Mouse (Mus musculus): Measurements from ENCODE around the gene Msantd3. TPM values are rescaled to one million over a fixed set of nuclear protein-coding genes. Genes with fewer than 3 reads are reported as not detected.

Msantd3 gene
- total RNA-seq, 2 experiments from 2014 or later: 14.6 to 16.3 TPM

- DNase-seq: no peak
- intact Hi-C loops (cut with DNase I): no loop called here
Measured at GRCm38 (mm10) chr4:48549661-48550060, 9.9 kb downstream of the Msantd3 start.

- intact Hi-C loops (cut with DNase I): no loop called here
- no peak for DNase-seq
Measured at GRCm38 (mm10) chr4:48552486-48553064, 12.8 kb downstream of the Msantd3 start.

- DNase-seq: no peak
- intact Hi-C loops (cut with DNase I): no loop called here
Measured at GRCm38 (mm10) chr4:48554132-48554531, 14.4 kb downstream of the Msantd3 start.

GRCm38 (mm10) chr4:48555729-48556128, 16.0 kb downstream of the Msantd3 start:
- DNase-seq: peak in 1 of 2 experiments; percentile 16
- intact Hi-C loops (cut with DNase I): no loop called here

- intact Hi-C loops (cut with DNase I): no loop called here
- DNase-seq: no peak
Measured at GRCm38 (mm10) chr4:48559652-48560051, 19.9 kb downstream of the Msantd3 start.

- intact Hi-C loops (cut with DNase I): no loop called here
- no peak for DNase-seq
Measured at GRCm38 (mm10) chr4:48561824-48562223, 22.1 kb downstream of the Msantd3 start.

GRCm38 (mm10) chr4:48564962-48565361, 25.2 kb downstream of the Msantd3 start:
- intact Hi-C loops (cut with DNase I): no loop called here
- DNase-seq: no peak

GRCm38 (mm10) chr4:48576361-48576760, 36.6 kb downstream of the Msantd3 start:
- DNase-seq: no peak
- intact Hi-C loops (cut with DNase I): no loop called here

- intact Hi-C loops (cut with DNase I): no loop called here
Measured at GRCm38 (mm10) chr4:48577831-48578230, 38.1 kb downstream of the Msantd3 start.

GRCm38 (mm10) chr4:48578399-48578798, 38.7 kb downstream of the Msantd3 start:
- intact Hi-C loops (cut with DNase I): no loop called here
- no peak for DNase-seq

More at GRCm38 (mm10) chr4:48577831-48578230, 38.1 kb downstream of the Msantd3 start:
- DNase-seq: no peak

GRCm38 (mm10) chr4:48579475-48580110, 39.9 kb downstream of the Msantd3 start:
- intact Hi-C loops (cut with DNase I): no loop called here
- no peak for DNase-seq

- intact Hi-C loops (cut with DNase I): no loop called here
- no peak for DNase-seq
Measured at GRCm38 (mm10) chr4:48581201-48581600, 41.5 kb downstream of the Msantd3 start.

GRCm38 (mm10) chr4:48581993-48582392, 42.3 kb downstream of the Msantd3 start:
- DNase-seq: no peak
- intact Hi-C loops (cut with DNase I): no loop called here

GRCm38 (mm10) chr4:48582941-48583340, 43.2 kb downstream of the Msantd3 start:
- no peak for DNase-seq
- intact Hi-C loops (cut with DNase I): no loop called here

GRCm38 (mm10) chr4:48584421-48585240, 44.9 kb downstream of the Msantd3 start, which contains the start of gene Tmeff1:
Gene Tmeff1 (plus strand): TSS chr4:48585174.
- intact Hi-C loops (cut with DNase I): loop anchor here (5.0 kb wide), 1 partner anchor 93 kb away; no protein-coding TSS in a partner anchor
- DNase-seq: no peak

- peak in 1 of 2 experiments; percentile 9 for DNase-seq
- intact Hi-C loops (cut with DNase I): loop anchor here (5.0 kb wide), 1 partner anchor 92 kb away; no protein-coding TSS in a partner anchor
Measured at GRCm38 (mm10) chr4:48585241-48586098, 45.7 kb downstream of the Msantd3 start.

GRCm38 (mm10) chr4:48586099-48586821, 46.5 kb downstream of the Msantd3 start:
- no peak for DNase-seq
- intact Hi-C loops (cut with DNase I): loop anchor here (5.0 kb wide), 1 partner anchor 91 kb away; no protein-coding TSS in a partner anchor

GRCm38 (mm10) chr4:48587526-48587925, 47.8 kb downstream of the Msantd3 start:
- intact Hi-C loops (cut with DNase I): loop anchor here (5.0 kb wide), 1 partner anchor 90 kb away; no protein-coding TSS in a partner anchor
- DNase-seq: no peak

GRCm38 (mm10) chr4:48588576-48588975, 48.8 kb downstream of the Msantd3 start:
- intact Hi-C loops (cut with DNase I): loop anchor here (5.0 kb wide), 1 partner anchor 89 kb away; no protein-coding TSS in a partner anchor
- no peak for DNase-seq

Measured in gastrocnemius, postnatal 36 days (tissue).